Mouse (Mus musculus) left cerebral cortex, postnatal 4 days (tissue): ENCODE measurements around the gene Mrpl40. TPM values are rescaled to one million over a fixed set of nuclear protein-coding genes. Genes with fewer than 3 reads are reported as not detected.

ENCODE experiments used
- DNase-seq: peaks from one replicate; pipeline ENCODE4 v3.0.0-alpha.2; 2022
- intact Hi-C: fragments of 180-260 bp; cut with DNase I; formaldehyde crosslinking; loops from one replicate; pipeline ENCODE4 v1.15.1; 2025
- total RNA-seq, 2 experiments: library from RNA; stranded (reverse); gene quantifications; 2 replicates each; pipeline ENCODE4 v1.2.3; 2021

Gene Mrpl40
- total RNA-seq, 2 experiments from 2014 or later = 42.9 to 45.7 TPM

DNA sequence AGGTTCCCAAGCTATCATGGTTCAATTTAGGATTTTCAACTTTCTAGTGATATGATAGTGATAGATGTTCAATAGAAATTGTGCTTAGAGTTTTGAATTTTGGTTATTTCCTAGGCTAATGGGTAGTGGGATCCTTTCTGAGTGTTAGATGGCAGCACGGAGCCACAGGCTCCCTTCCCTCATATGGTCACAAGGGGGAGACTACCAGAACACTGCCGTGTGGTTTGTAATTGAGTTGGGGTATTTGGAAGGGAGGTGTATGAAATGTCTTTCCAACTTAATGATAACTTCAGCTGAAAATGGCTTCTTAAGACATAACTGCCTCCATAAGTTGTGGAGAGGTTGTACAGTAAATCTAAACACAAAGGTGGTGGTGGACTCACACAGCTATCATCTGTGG lies 43.2 kb downstream of the Mrpl40 start:
- no peak for DNase-seq
- intact Hi-C loops = no loop called here

- intact Hi-C loops = no loop called here
- no peak for DNase-seq
These were observed 47.6 kb downstream of the Mrpl40 start for GRCm38 (mm10) chr16:18829102-18829501.

DNA sequence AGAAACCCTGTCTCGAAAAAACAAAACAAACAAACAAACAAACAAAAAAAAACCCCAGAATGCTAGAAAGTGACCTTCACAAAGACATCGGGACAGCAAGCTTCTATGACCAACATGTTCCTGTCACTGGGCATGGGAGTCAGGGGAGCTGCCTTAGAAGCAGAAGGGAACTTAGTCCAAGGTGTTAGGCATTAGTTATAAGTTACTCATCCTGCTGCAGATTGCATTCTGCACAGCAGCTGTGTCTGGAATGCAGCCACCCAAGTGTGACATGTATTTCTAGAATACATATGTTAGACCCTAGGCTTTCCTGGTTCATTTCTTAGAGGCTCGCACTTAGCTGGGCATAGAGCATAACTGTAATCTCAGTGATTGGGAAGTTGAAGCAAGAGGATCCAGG lies 48.0 kb downstream of the Mrpl40 start:
- DNase-seq = no peak
- intact Hi-C loops = no loop called here

DNA sequence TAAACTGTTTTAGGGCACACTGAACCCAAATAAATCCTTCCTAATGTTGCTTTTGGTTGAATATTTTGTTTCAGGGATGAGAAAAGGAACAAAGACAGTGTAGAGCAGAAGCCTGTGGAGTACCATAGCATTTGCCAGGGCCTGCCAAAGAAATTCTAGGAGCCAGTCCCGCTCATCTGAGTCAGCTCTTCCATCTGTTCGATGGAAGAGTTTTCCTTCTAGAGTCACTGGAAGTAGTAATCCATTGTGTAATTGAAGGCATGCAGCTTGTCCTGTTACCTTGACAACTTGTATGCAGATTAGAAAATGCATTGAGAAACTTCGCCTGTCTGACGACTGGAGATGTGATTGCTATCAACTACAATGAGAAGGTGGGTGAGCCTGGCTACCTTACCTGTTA lies 53.7 kb downstream of the Mrpl40 start:
- intact Hi-C loops = no loop called here
- no peak for DNase-seq

DNA sequence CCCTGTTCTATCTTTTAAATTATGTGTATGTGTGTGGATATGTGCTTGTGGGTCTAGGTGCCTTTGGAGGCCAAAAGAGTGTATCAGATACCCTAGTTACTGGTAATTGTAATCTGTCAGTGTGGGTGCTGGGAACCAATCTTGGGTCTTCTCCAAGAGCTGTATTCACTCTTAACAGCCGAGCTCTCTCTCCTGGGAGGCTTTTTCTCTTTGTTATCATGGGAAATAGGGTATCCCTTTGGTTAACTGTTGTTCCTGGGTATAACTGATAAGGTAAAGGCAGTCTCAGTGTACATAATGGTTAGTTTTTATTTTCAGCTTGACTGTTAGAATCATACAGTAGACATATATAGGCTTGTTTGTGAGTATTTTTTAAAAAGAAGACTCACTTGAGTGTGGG lies 54.3 kb downstream of the Mrpl40 start:
- intact Hi-C loops = no loop called here

More for the DNA sequence above, 54.3 kb downstream of the Mrpl40 start:
- no peak for DNase-seq

Other genes with a start within 250 kb of the Mrpl40 start
- 100 to 1,000 TPM; 555 to 571 TPM for gene Sept5, start 246.9 kb downstream of the Mrpl40 start, total RNA-seq
- 10 to 100 TPM; 84.4 to 97.1 TPM for gene Cldn5, start 100.0 kb downstream of the Mrpl40 start, total RNA-seq
- gene Ufd1, start 65.1 kb downstream of the Mrpl40 start, total RNA-seq = 100 to 1,000 TPM in 1 of 2 experiments, 10 to 100 TPM in 1; 95.2 to 107 TPM
- gene Cdc45, start 64.9 kb downstream of the Mrpl40 start, total RNA-seq = 1 to 10 TPM; 4.9 TPM
- 10 to 100 TPM; 20.2 to 21.9 TPM for gene 2510002D24Rik, start 40.3 kb downstream of the Mrpl40 start, total RNA-seq
- gene Gm28539, start 40.3 kb downstream of the Mrpl40 start, total RNA-seq = 10 to 100 TPM in 1 of 2 experiments, 1 to 10 TPM in 1; 8.9 to 14.3 TPM
- 100 to 1,000 TPM; 133 to 134 TPM for gene Hira, start 175 bp upstream of the Mrpl40 start, total RNA-seq